Mouse (Mus musculus): ENCODE measurements at regions not wholly inside any gene's neighbourhood (a gene's known extent, or its start where the extent isn't known, plus 50 kb on each side); places are given as distances from the start of the nearest gene placed in this dataset.

DNA sequence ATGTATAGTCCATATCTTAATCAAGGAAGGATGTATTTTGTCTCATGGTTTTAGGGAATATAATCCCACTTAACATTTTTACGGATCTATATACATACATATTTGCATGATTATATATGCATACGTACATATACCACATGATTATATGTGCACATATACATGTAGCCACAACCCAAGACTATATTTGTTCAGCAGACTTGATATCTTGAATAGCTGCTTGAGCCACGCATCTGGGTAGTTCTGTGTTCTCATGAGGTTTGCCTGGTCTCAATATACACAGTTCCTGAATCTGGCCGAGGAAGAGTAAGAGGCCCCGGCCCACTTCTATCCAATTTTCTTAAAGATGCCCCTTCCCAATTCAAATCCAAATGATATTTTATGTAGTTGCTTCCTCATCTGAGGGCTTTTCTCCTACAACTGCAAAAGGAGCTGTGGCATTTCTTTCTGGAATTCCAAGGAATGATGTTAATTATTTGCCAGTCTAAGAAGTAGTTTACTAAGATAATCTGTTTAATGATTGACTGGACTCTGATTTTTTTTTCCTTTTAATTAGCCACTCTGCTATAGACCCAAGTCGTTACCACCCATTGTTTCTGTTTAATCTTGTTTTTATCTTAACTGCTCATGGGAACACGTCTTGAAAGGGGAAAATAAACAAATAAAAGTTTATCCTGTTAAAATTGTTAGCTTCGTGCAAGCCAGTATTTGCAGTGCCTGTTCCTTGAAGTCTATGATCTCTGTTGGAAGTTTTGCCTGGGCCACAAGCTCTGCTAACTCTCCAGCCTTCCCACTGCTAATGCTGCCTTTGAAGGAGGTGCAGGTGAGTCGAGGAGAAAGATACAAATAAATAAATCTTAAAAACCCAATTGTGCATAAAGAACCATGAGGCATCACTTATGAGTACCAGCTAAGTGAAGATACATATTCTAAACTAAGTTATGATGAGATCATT lies 112.9 kb upstream of the Kitl start:
- 77% methylated on average over 9 of the region's 9 CpGs for WGBS
- TF ChIP-seq CTCF (IDR thresholded peaks at IDR 0.05; ENCODE audit: extremely low read depth, insufficient read depth, insufficient read length, insufficient replicate concordance) (no peak), POLR2A (IDR thresholded peaks at IDR 0.05; ENCODE audit: low read depth, low read length) (no peak)
- H3K27ac ChIP-seq (ENCODE audit: insufficient read depth, low read length) = no peak overlapping the region
- no peaks in the 10 kb centered on the region for H3K27me3 ChIP-seq (ENCODE audit: control insufficient read depth, insufficient read depth, low read length)
- no peak for DNase-seq (ENCODE audit: low read depth in 1 of 2, low spot score in 2 of 2)
- no peaks in the 10 kb centered on the region for H3K4me1 ChIP-seq (ENCODE audit: control insufficient read depth, insufficient read depth, insufficient read length)
- H3K4me3 ChIP-seq (ENCODE audit: extremely low read depth, insufficient read depth, insufficient read length) = no peak overlapping the region
- no peaks in the 10 kb centered on the region for H3K36me3 ChIP-seq (ENCODE audit: control insufficient read depth, insufficient read depth, low read length)

DNA sequence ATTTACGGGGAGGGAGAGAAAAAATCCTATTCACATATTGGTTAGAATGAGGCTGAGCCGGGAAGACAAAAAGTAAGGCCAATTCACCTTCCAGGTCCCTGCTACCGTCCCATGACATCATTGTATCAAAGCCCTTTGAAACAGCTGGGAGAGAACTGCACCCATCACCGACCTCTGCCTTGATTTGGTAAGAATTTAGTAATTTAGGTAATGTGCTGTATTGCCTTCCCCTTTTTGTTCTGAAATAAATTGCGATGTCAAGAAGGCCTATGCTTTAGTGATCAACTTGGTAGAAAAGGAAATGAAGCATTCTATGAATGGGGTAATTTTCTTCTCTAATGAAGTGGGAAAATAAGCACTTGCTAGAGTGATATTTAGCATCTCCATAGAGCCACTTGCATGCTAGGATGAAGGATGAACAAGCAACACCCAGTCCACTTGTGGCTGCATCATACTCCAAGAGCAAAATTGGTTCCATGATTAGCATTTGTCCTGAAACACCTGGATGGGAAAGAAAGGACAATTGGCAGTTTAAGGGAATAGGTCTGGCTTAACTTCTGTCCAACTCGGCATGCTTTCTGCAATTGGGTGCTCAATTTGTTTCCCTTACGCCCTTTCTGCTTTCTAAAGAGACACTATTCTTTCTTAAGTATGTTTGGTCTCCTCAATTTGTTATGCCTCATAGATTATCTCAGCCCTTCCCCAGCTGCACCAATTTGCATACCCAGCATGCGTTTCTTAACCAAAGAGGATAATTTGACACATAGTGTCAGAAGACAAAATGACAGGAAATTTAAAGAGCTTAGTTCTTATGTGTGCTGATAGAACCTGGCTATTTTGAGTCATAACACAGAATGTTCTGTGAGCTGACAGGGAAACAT lies 114.2 kb upstream of the Kitl start:
- no peak for TF ChIP-seq POLR2A (IDR thresholded peaks at IDR 0.05; ENCODE audit: low read depth, low read length)
- TF ChIP-seq CTCF (IDR thresholded peaks at IDR 0.05; ENCODE audit: extremely low read depth, insufficient read depth, insufficient read length, insufficient replicate concordance) = no peak
- H3K27me3 ChIP-seq (ENCODE audit: control insufficient read depth, insufficient read depth, low read length) = no peaks in the 10 kb centered on the region
- WGBS = 72% methylated on average over 8 of the region's 8 CpGs
- peak in 1 of 2 experiments; percentile 8 for DNase-seq (ENCODE audit: low read depth in 1 of 2, low spot score in 2 of 2)
- H3K4me1 ChIP-seq (ENCODE audit: control insufficient read depth, insufficient read depth, insufficient read length) = no peaks in the 10 kb centered on the region
- no peak overlapping the region for H3K27ac ChIP-seq (ENCODE audit: insufficient read depth, low read length)
- no peak overlapping the region for H3K4me3 ChIP-seq (ENCODE audit: extremely low read depth, insufficient read depth, insufficient read length)
- no peaks in the 10 kb centered on the region for H3K36me3 ChIP-seq (ENCODE audit: control insufficient read depth, insufficient read depth, low read length)

DNA sequence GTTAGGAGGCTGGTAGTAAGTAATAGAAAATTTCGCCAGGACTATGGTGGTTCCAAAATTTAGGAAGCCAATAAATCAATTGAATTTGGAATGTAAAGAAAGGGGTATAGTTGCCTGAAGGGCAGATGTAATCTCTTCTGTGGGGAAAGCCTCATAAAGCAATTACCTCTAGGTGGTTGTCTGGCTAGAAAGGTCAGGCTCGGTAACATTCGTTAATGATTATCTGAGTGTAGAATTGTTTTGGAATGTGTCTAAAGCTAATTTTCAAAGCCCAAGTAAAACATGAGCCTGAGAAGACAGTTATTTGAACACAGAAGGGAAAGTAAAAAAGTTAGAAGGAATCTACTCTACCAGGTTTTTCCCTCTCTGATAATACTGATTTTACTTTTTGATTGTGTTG lies 121.4 kb upstream of the Kitl start:
- 76% methylated on average over 3 of the region's 3 CpGs for WGBS
- H3K27me3 ChIP-seq (ENCODE audit: control insufficient read depth, insufficient read depth, low read length) = no peaks in the 10 kb centered on the region
- no peaks in the 10 kb centered on the region for H3K4me1 ChIP-seq (ENCODE audit: control insufficient read depth, insufficient read depth, insufficient read length)
- H3K36me3 ChIP-seq (ENCODE audit: control insufficient read depth, insufficient read depth, low read length) = no peaks in the 10 kb centered on the region
- TF ChIP-seq POLR2A (IDR thresholded peaks at IDR 0.05; ENCODE audit: low read depth, low read length) = no peak
- TF ChIP-seq CTCF (IDR thresholded peaks at IDR 0.05; ENCODE audit: extremely low read depth, insufficient read depth, insufficient read length, insufficient replicate concordance) = no peak
- H3K27ac ChIP-seq (ENCODE audit: insufficient read depth, low read length) = no peak overlapping the region
- DNase-seq (ENCODE audit: low read depth in 1 of 2, low spot score in 2 of 2) = no peak
- no peak overlapping the region for H3K4me3 ChIP-seq (ENCODE audit: extremely low read depth, insufficient read depth, insufficient read length)

DNA sequence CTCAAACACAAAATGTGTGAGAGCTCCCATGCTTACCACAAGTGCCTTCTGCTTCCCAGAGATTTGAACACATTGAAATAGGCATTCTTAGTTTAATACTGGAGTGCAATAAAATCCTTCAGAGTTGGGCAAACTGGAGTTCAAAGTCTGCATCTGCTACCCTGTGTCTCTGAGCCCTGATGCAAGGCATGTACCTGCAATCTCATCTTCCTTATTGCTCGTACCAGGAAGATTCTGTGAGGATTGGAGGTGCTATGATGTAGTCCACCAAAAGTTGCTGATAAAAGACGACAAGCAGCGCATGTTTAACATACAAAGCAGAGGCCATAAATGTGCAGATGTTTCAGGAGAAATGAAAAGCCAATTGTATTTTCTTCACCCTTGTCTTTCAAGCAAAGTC lies 123.5 kb upstream of the Kitl start:
- DNase-seq (ENCODE audit: low read depth in 1 of 2, low spot score in 2 of 2) = no peak
- Histone ChIP-seq H3K27me3 (ENCODE audit: control insufficient read depth, insufficient read depth, low read length) (no peaks in the 10 kb centered on the region), H3K4me3 (ENCODE audit: extremely low read depth, insufficient read depth, insufficient read length) (no peak overlapping the region), H3K27ac (ENCODE audit: insufficient read depth, low read length) (no peak overlapping the region), H3K4me1 (ENCODE audit: control insufficient read depth, insufficient read depth, insufficient read length) (no peaks in the 10 kb centered on the region), H3K36me3 (ENCODE audit: control insufficient read depth, insufficient read depth, low read length) (no peaks in the 10 kb centered on the region)
- no peak for TF ChIP-seq CTCF (IDR thresholded peaks at IDR 0.05; ENCODE audit: extremely low read depth, insufficient read depth, insufficient read length, insufficient replicate concordance)
- TF ChIP-seq POLR2A (IDR thresholded peaks at IDR 0.05; ENCODE audit: low read depth, low read length) = no peak
- WGBS = 89% methylated on average over 3 of the region's 3 CpGs

DNA sequence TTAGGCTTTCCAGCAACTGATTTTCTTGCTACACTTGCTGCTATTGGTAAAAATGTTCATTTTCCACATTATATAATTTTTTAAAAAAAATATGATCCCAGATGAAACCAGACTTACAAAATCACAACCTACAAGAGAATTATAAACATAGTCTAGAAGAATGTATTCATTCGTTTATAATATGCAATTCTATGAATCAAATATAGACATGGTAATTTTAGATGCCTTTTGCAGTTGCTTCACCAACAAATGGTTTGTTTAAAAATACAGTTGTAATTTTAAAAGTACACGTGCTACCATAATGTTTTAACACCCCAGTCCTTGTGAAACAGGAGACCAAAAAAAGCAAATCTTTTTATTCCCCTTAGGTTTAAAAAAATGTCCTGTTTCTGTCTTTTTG lies 122.4 kb upstream of the Csl start:
- Histone ChIP-seq H3K27me3 (ENCODE audit: control insufficient read depth, insufficient read depth, low read length) (no peaks in the 10 kb centered on the region), H3K4me1 (ENCODE audit: control insufficient read depth, insufficient read depth, insufficient read length) (no peaks in the 10 kb centered on the region), H3K4me3 (ENCODE audit: extremely low read depth, insufficient read depth, insufficient read length) (no peak overlapping the region), H3K27ac (ENCODE audit: insufficient read depth, low read length) (no peak overlapping the region), H3K36me3 (ENCODE audit: control insufficient read depth, insufficient read depth, low read length) (no peaks in the 10 kb centered on the region)
- DNase-seq (ENCODE audit: low read depth in 1 of 2, low spot score in 2 of 2) = no peak
- TF ChIP-seq CTCF (IDR thresholded peaks at IDR 0.05; ENCODE audit: extremely low read depth, insufficient read depth, insufficient read length, insufficient replicate concordance) (no peak), POLR2A (IDR thresholded peaks at IDR 0.05; ENCODE audit: low read depth, low read length) (no peak)
- 89% methylated on average over 2 of the region's 2 CpGs for WGBS

DNA sequence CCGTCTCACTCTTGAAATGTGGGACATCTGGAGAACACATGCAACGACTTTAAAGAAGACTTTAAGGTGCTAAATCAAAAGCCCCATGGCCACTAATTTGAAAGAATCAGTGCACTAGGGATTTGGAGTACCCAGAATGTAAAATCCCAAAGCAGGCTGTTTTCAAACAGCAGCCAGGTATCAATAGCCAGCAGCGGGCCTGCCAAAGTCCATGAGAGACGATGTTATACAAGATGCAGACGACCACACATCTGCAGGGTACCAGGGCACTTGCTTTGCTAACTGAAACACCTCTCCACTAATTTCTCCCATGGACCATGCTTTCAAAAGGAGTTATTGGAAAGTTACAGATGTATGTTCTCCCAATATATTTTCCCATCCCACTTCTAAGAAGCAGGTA lies 119.9 kb upstream of the Csl start:
- DNase-seq (ENCODE audit: low read depth in 1 of 2, low spot score in 2 of 2) = no peak
- TF ChIP-seq CTCF (IDR thresholded peaks at IDR 0.05; ENCODE audit: extremely low read depth, insufficient read depth, insufficient read length, insufficient replicate concordance) (no peak), POLR2A (IDR thresholded peaks at IDR 0.05; ENCODE audit: low read depth, low read length) (no peak)
- WGBS = 88% methylated on average over 5 of the region's 5 CpGs
- Histone ChIP-seq H3K36me3 (ENCODE audit: control insufficient read depth, insufficient read depth, low read length) (no peaks in the 10 kb centered on the region), H3K4me1 (ENCODE audit: control insufficient read depth, insufficient read depth, insufficient read length) (no peaks in the 10 kb centered on the region), H3K27ac (ENCODE audit: insufficient read depth, low read length) (no peak overlapping the region), H3K4me3 (ENCODE audit: extremely low read depth, insufficient read depth, insufficient read length) (no peak overlapping the region), H3K27me3 (ENCODE audit: control insufficient read depth, insufficient read depth, low read length) (no peaks in the 10 kb centered on the region)
